Mouse (Mus musculus) naive thymus-derived CD4-positive, alpha-beta T cell, adult 5 months (primary cell): ENCODE data around the gene Abi3. TPM values are rescaled to one million over a fixed set of nuclear protein-coding genes. Genes with fewer than 3 reads are reported as not detected.

Experiments
- polyA plus RNA-seq: library from polyadenylated mRNA; unstranded; fragments of 100-300 nt; shearing (Covaris generic); gene quantifications from one replicate; pipeline ENCODE4 v1.2.1, GENCODE M21; 2017

The Abi3 gene
- polyA plus RNA-seq: 29.5 TPM

DNA sequence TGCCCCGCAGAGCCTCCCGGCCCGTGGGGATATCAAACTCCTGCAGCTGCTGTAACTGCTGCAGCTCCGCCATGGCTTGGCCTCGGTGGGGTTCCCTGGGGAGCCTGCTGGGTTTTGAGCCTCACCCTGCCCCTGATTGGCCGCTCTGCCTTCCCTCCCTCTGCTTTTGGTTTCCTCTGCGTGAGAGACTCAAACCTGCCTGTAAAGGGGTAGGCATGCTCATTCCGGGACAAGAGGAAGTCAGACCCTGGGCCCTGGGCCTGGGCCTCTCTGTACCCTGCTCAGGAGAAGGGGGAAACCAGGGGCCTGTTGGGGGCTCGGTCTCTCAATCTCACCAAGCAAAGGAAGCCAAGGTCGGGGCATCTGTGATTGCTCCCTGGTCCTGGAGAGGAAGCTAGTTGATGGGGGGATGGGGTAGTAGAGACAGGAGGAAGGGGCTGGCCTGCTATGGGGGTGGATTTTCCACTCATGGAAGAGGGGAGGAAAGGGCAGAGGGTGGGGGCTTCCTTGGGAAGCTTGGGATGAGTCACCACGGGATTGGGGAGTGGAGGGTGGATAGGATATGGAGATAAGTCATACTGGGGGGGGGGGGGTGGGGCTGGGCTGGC lies at the start of gene Abi3:
Gene Abi3 (minus strand): TSS at position 403 of the 608 bp plus-strand sequence.

GRCm38 (mm10) chr11:95837059-95837458 lies 5.2 kb downstream of the Abi3 start, which contains the start of gene Gngt2:
Gene Gngt2, plus strand, starts transcription at chr11:95837216.

GRCm38 (mm10) chr11:95824071-95824876 lies 18.0 kb downstream of the Abi3 start, which contains the start of gene Phospho1:
Gene Phospho1, plus strand, starts transcription at chr11:95824499.

Other genes starting within 250 kb of the Abi3 start
- 52.9 TPM for gene Phb, start 175.5 kb downstream of the Abi3 start, polyA plus RNA-seq
- 45.2 TPM for gene Zfp652, start 129.8 kb downstream of the Abi3 start, polyA plus RNA-seq
- 2.9 TPM for gene B130006D01Rik, start 118.9 kb downstream of the Abi3 start, polyA plus RNA-seq
- not detected for gene Phospho1, start 18.0 kb downstream of the Abi3 start, polyA plus RNA-seq
- gene Gngt2, start 5.3 kb downstream of the Abi3 start, polyA plus RNA-seq: 16.1 TPM
- not detected for gene B4galnt2, start 72.4 kb upstream of the Abi3 start, polyA plus RNA-seq
- gene Igf2bp1, start 163.5 kb upstream of the Abi3 start, polyA plus RNA-seq: 0.06 TPM
- not detected for gene Gip, start 182.1 kb upstream of the Abi3 start, polyA plus RNA-seq
- 54.2 TPM for gene Snf8, start 192.4 kb upstream of the Abi3 start, polyA plus RNA-seq
- 46.6 TPM for gene Ube2z, start 222.9 kb upstream of the Abi3 start, polyA plus RNA-seq
- 247 TPM for gene Atp5g1, start 233.2 kb upstream of the Abi3 start, polyA plus RNA-seq